Mouse (Mus musculus): Measurements from ENCODE around the gene Dvl1.

Dvl1 gene

DNA sequence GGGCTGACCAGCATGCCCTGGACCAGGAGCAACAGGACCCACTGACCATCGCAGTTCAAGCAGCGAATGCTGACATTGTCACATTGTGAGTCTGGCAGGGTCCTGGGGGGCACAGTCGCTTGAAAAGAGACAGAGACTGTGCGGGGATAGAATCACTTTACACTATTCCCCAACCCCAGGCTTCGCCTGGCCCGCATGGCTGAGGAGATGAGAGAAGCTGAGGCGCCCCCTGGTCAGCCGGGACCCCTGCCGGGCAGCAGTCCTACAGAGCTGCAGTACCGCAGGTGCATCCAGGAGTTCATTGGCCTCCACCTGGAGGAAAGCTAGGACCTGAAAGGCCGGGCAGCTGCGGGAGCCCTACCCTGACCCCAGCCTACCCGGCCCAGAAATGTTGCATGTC lies 58.4 kb downstream of the Dvl1 start:
- no peak for DNase-seq (ENCODE audit: extremely low read depth, low read depth, low spot score)

- DNase-seq (ENCODE audit: extremely low read depth, low read depth, low spot score) = no peak
Measured at GRCm38 (mm10) chr4:155906125-155906524, 58.9 kb downstream of the Dvl1 start.

GRCm38 (mm10) chr4:155907003-155907402 lies 59.8 kb downstream of the Dvl1 start:
- DNase-seq (ENCODE audit: extremely low read depth, low read depth, low spot score) = no peak

GRCm38 (mm10) chr4:155908281-155908680 lies 61.1 kb downstream of the Dvl1 start:
- no peak for DNase-seq (ENCODE audit: extremely low read depth, low read depth, low spot score)

- no peak for DNase-seq (ENCODE audit: extremely low read depth, low read depth, low spot score)
Measured at GRCm38 (mm10) chr4:155908751-155909150, 61.5 kb downstream of the Dvl1 start.
